In the genomic region with DNA sequence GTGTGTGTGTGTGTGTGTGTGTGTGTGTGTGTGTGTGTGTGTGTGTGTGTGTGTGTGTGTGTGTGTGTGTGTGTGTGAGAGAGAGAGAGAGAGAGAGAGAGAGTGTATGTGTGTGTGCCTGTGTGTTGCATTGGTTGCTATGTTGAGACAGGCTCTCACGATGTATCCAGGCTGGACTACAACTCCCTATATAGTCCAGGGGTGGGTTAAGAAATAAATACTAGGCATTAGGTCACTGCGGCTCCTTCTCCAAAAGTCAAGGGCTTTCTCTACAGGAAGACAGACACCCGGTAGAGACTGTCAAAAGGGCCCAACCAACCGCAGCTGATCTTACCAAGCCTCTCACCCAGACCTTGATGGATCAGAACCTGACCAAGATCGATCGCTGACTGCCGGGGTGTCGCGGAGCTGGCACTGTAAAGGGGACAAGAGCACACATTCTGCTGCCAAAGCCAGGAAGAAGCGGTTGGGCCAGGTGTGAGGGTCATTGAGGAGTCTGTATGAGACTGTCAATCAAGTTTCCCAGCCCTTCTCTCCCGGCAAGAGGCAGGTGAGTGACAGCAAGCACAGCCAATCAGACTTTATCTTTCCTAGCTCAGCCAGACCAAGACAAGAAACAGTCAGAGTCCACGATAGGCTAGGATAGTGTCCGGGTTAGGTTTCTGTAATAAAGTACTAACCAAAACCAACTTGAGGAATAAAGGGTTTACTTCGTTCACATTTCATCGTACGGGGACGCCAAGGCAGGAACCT, we compare ENCODE assay signal across 16 mouse cellular contexts. TPM values are rescaled to one million over a fixed set of nuclear protein-coding genes. Genes with fewer than 3 reads are reported as not detected.
DNase-seq lines count a peak whose midpoint lies in the region; ATAC-seq and TF ChIP-seq lines count a peak whose summit lies in the region.
"Had no signal": no experiment of that assay in that cellular context is flagged by ENCODE, and none has a peak within 500 bp of the region (broad histone marks: within the 10 kb centered on the region; RNA-seq: fewer than 3 reads in every experiment).

No protein-coding gene starts in this region.

- TF ChIP-seq CTCF in midbrain, postnatal 0 days (IDR thresholded peaks at IDR 0.05): no peak
- no peak for TF ChIP-seq CTCF in hindbrain, postnatal 0 days (IDR thresholded peaks at IDR 0.05; ENCODE audit: low read depth)
- TF ChIP-seq CTCF in left cerebral cortex, adult 2 months (IDR thresholded peaks at IDR 0.05): no peak

- no peaks in the 10 kb centered on the region for H3K9me3 ChIP-seq in midbrain, embryonic 13.5 days
- H3K9me3 ChIP-seq in midbrain, postnatal 0 days (ENCODE audit: low read length): no peaks in the 10 kb centered on the region
- no peaks in the 10 kb centered on the region for H3K9me3 ChIP-seq in hindbrain, postnatal 0 days (ENCODE audit: low read length)

- no peaks in the 10 kb centered on the region for H3K4me1 ChIP-seq in midbrain, embryonic 13.5 days (replicated peaks)
- H3K4me1 ChIP-seq in midbrain, postnatal 0 days (ENCODE audit: insufficient read depth, low read length): no peaks in the 10 kb centered on the region
- no peaks in the 10 kb centered on the region for H3K4me1 ChIP-seq in hindbrain, postnatal 0 days (ENCODE audit: insufficient read depth, low read length)

- DNase-seq in cerebellum, postnatal 14 days: peak; percentile 48 to 70
- DNase-seq in cerebellum, postnatal 4 days (ENCODE audit: low spot score in 2 of 2): no peak
- DNase-seq in midbrain, postnatal 0 days (ENCODE audit: low spot score): no peak
- DNase-seq in hindbrain, postnatal 0 days (ENCODE audit: low spot score): peak; percentile 42
- DNase-seq in testis, postnatal 14 days (ENCODE audit: low spot score): peak; percentile 53
- DNase-seq in adrenal gland, postnatal 4 days (ENCODE audit: low spot score in 2 of 2): no peak
- no peak for DNase-seq in left cerebral cortex, adult 2 months (ENCODE audit: extremely low spot score in 1 of 2, low spot score in 2 of 2)

- no peak overlapping the region for H3K4me2 ChIP-seq in midbrain, embryonic 13.5 days (replicated peaks)
- H3K4me2 ChIP-seq in midbrain, postnatal 0 days (ENCODE audit: low read depth, low read length, poor library complexity, severe bottlenecking): no peak overlapping the region
- no peak overlapping the region for H3K4me2 ChIP-seq in hindbrain, postnatal 0 days (ENCODE audit: low read depth, low read length)

- peak; percentile 61 for ATAC-seq in midbrain, embryonic 13.5 days
- ATAC-seq in midbrain, postnatal 0 days (ENCODE audit: low FRiP score): no peak
- peak; percentile 54; the same call in 1 of the 2 replicates for ATAC-seq in hindbrain, postnatal 0 days

- intact Hi-C loops in left cerebral cortex, adult 2 months (cut with DNase I): loop anchor here (1.0 to 2.0 kb wide), 2 partner anchors 1339 to 1696 kb away; no protein-coding TSS in a partner anchor

- no peak overlapping the region for H3K4me3 ChIP-seq in midbrain, embryonic 13.5 days (replicated peaks)
- H3K4me3 ChIP-seq in midbrain, postnatal 0 days (ENCODE audit: low read depth, low read length): no peak overlapping the region
- no peak overlapping the region for H3K4me3 ChIP-seq in hindbrain, postnatal 0 days (ENCODE audit: low read length)
- H3K4me3 ChIP-seq in left cerebral cortex, adult 2 months: no peak overlapping the region

- H3K27me3 ChIP-seq in midbrain, embryonic 13.5 days: no peaks in the 10 kb centered on the region
- no peaks in the 10 kb centered on the region for H3K27me3 ChIP-seq in midbrain, postnatal 0 days (ENCODE audit: insufficient read depth, low read length)
- H3K27me3 ChIP-seq in hindbrain, postnatal 0 days (ENCODE audit: insufficient read depth, low read length): no peaks in the 10 kb centered on the region

- H3K9ac ChIP-seq in midbrain, embryonic 13.5 days (replicated peaks): no peak overlapping the region
- H3K9ac ChIP-seq in midbrain, postnatal 0 days (replicated peaks; ENCODE audit: low read length, poor library complexity, severe bottlenecking): no peak overlapping the region
- H3K9ac ChIP-seq in hindbrain, postnatal 0 days (replicated peaks; ENCODE audit: low read length): no peak overlapping the region

- no peak overlapping the region for H3K27ac ChIP-seq in midbrain, embryonic 13.5 days
- H3K27ac ChIP-seq in midbrain, postnatal 0 days (ENCODE audit: low read depth, low read length): no peak overlapping the region
- H3K27ac ChIP-seq in hindbrain, postnatal 0 days: no peak overlapping the region
- H3K27ac ChIP-seq in left cerebral cortex, adult 2 months: no peak overlapping the region

- no peaks in the 10 kb centered on the region for H3K36me3 ChIP-seq in midbrain, embryonic 13.5 days
- no peaks in the 10 kb centered on the region for H3K36me3 ChIP-seq in midbrain, postnatal 0 days (ENCODE audit: insufficient read depth, low read length)
- H3K36me3 ChIP-seq in hindbrain, postnatal 0 days (ENCODE audit: insufficient read depth, low read length): no peaks in the 10 kb centered on the region

- WGBS in midbrain, embryonic 13.5 days: 66% methylated on average over 17 of the region's 17 CpGs
- 66% methylated on average over 17 of the region's 17 CpGs for WGBS in midbrain, postnatal 0 days
- WGBS in hindbrain, postnatal 0 days: 66% methylated on average over 17 of the region's 17 CpGs

RNA-seq across cellular contexts. Expression of a gene that starts 32.0 kb away (rescaled TPM):
- polyA plus RNA-seq in midbrain, embryonic 13.5 days (2015; fragmentation: Nextera tagmentation; extraction: Ambion mirVana): 0.22 and 0.23 TPM in 2 replicates
- total RNA-seq in midbrain, postnatal 0 days (2014; rRNA removed): 0.60 and 0.71 TPM in 2 replicates
- 0.94 and 1.1 TPM in 2 replicates for polyA plus RNA-seq in midbrain, postnatal 0 days (2015; fragmentation: Nextera tagmentation; extraction: Ambion mirVana)
- total RNA-seq in hindbrain, postnatal 0 days (2014; rRNA removed): 0.31 TPM in 1 of 2 replicates, not detected in the other
- polyA plus RNA-seq in hindbrain, postnatal 0 days (2015; fragmentation: Nextera tagmentation; extraction: Ambion mirVana): 0.30 and 0.38 TPM in 2 replicates
- not detected for total RNA-seq in adrenal gland, postnatal 4 days (2021)
- total RNA-seq in left cerebral cortex, adult 2 months (2021): under 1 TPM; 0.29 to 0.37 TPM
- total RNA-seq: common myeloid progenitor, adult 5-6 weeks; granulocyte monocyte progenitor cell, adult 5-6 weeks; heart, postnatal 4 days; liver, adult 2 months; megakaryocyte, adult 5-6 weeks had no signal
- polyA plus RNA-seq: kidney, embryonic 16.5 days; liver, adult 2 months; neural tube, embryonic 11.5 days; stomach, embryonic 14.5 days had no signal

Comparison
In these comparisons a context has a peak if more than half of its experiments do, and no peak if none do; other contexts are left out.
1. DNase-seq: peak in cerebellum, postnatal 14 days (2 of 2), hindbrain, postnatal 0 days (single experiment) and testis, postnatal 14 days (single experiment); none in cerebellum, postnatal 4 days (0 of 2), midbrain, postnatal 0 days (single experiment), adrenal gland, postnatal 4 days (0 of 2) and left cerebral cortex, adult 2 months (0 of 2).